Mouse (Mus musculus) forebrain, postnatal 0 days (tissue): ENCODE data around the gene Foxo3. TPM values are rescaled to one million over a fixed set of nuclear protein-coding genes. Genes with fewer than 3 reads are reported as not detected.

Experiments
- ATAC-seq: fragments of 200-750 bp; cut with Nextera tagmentation; 2 replicates; pipeline ENCODE4 v1.8.0; 2017; ENCODE audit warnings: mild to moderate bottlenecking, moderate library complexity
- DNase-seq: peaks from one replicate; pipeline ENCODE4 v3.0.0-alpha.2; 2015
- H3K27ac ChIP-seq: fragments of 300-500 bp; sonication (generic); 2 replicates; pipeline ENCODE4 v1.5.1; 2014; ENCODE audit warnings: low read depth, mild to moderate bottlenecking, antibody characterized with exemption, low read length, moderate library complexity, mixed read lengths
- H3K27me3 ChIP-seq: fragments of 300-500 bp; sonication (generic); 2 replicates; pipeline ENCODE4 v1.6.1; 2014; ENCODE audit warnings: mild to moderate bottlenecking, low read length, mixed read lengths; ENCODE audit not compliant: insufficient read depth
- H3K36me3 ChIP-seq: fragments of 300-500 bp; sonication (generic); 2 replicates; pipeline ENCODE4 v1.6.1; 2014; ENCODE audit warnings: mild to moderate bottlenecking, moderate library complexity; ENCODE audit not compliant: insufficient read depth
- H3K4me1 ChIP-seq: fragments of 300-500 bp; sonication (generic); 2 replicates; pipeline ENCODE4 v1.6.1; 2014; ENCODE audit warnings: antibody characterized with exemption; ENCODE audit not compliant: insufficient read depth
- H3K4me2 ChIP-seq: fragments of 300-500 bp; sonication (generic); 2 replicates; pipeline ENCODE4 v1.6.1; 2014; ENCODE audit warnings: low read depth, mild to moderate bottlenecking, moderate library complexity
- H3K4me3 ChIP-seq: fragments of 300-500 bp; sonication (generic); 2 replicates; pipeline ENCODE4 v1.5.1; 2014; ENCODE audit warnings: low read depth, low read length, mixed read lengths
- H3K9ac ChIP-seq: fragments of 300-500 bp; sonication (generic); 2 replicates; pipeline ENCODE4 v1.6.1; 2014; ENCODE audit warnings: mild to moderate bottlenecking
- H3K9me3 ChIP-seq: fragments of 300-500 bp; sonication (generic); 2 replicates; pipeline ENCODE4 v1.6.1; 2016; ENCODE audit warnings: low read length
- CTCF ChIP-seq: sonication (generic); IDR thresholded peaks from 2 replicates; pipeline ENCODE4 v1.5.1; 2016; ENCODE audit warnings: antibody characterized with exemption, control low read depth, low read depth
- WGBS: fragments of 180-500 bp; shearing (Covaris S2); extraction: QIAGEN DNeasy Blood & Tissue Kit; methylation state at CpG from one replicate; pipeline ENCODE4 v1.1.7; 2014; 5-methylcytosine and 5-hydroxymethylcytosine counted together
- polyA plus RNA-seq: library from polyadenylated mRNA; unstranded; fragments of >200 nt; fragmentation: Nextera tagmentation; extraction: Ambion mirVana; gene quantifications from 2 replicates; pipeline ENCODE4 v1.2.1, GENCODE M21; 2015
- total RNA-seq: library from RNA; depleted of rRNA; stranded (reverse); fragments of >200 nt; gene quantifications from 2 replicates; pipeline ENCODE4 v1.2.3, GENCODE M21; 2014

Foxo3 gene
- total and polyA plus RNA-seq, 2 experiments from 2014 or later = 6.5 to 29.1 TPM

GRCm38 (mm10) chr10:42231847-42232246 lies 44.7 kb downstream of the Foxo3 start:
- Histone ChIP-seq H3K4me2 (no peak overlapping the region), H3K4me1 (peaks cover 5% of the 10 kb centered on the region; the same call in 1 of the 2 replicates), H3K36me3 (no peaks in the 10 kb centered on the region), H3K4me3 (no peak overlapping the region), H3K27me3 (no peaks in the 10 kb centered on the region), H3K9me3 (no peaks in the 10 kb centered on the region), H3K27ac (no peak overlapping the region), H3K9ac (no peak overlapping the region)
- no peak for TF ChIP-seq CTCF
- DNase-seq (no peak), ATAC-seq (no peak)
- 73% methylated on average over 8 of the region's 8 CpGs for WGBS

GRCm38 (mm10) chr10:42231100-42231541 lies 45.4 kb downstream of the Foxo3 start:
- Histone ChIP-seq H3K4me1 (peaks cover 5% of the 10 kb centered on the region; the same call in 1 of the 2 replicates), H3K9me3 (no peaks in the 10 kb centered on the region), H3K27ac (no peak overlapping the region), H3K4me3 (no peak overlapping the region), H3K4me2 (no peak overlapping the region), H3K27me3 (no peaks in the 10 kb centered on the region), H3K9ac (no peak overlapping the region), H3K36me3 (no peaks in the 10 kb centered on the region)
- WGBS = 82% methylated on average over 3 of the region's 3 CpGs
- TF ChIP-seq CTCF = no peak
- no peak for ATAC-seq
- DNase-seq = no peak

- Histone ChIP-seq H3K9ac (no peak overlapping the region), H3K27ac (no peak overlapping the region), H3K36me3 (no peaks in the 10 kb centered on the region), H3K4me3 (no peak overlapping the region), H3K27me3 (no peaks in the 10 kb centered on the region), H3K4me1 (peaks cover 5% of the 10 kb centered on the region; the same call in 1 of the 2 replicates), H3K4me2 (no peak overlapping the region), H3K9me3 (no peaks in the 10 kb centered on the region)
- no peak for TF ChIP-seq CTCF
- ATAC-seq = no peak
- no peak for DNase-seq
- 95% methylated on average over 5 of the region's 5 CpGs for WGBS
Measured at GRCm38 (mm10) chr10:42230471-42231099, 46.0 kb downstream of the Foxo3 start.

GRCm38 (mm10) chr10:42227751-42228241 lies 48.8 kb downstream of the Foxo3 start:
- TF ChIP-seq CTCF = no peak
- Histone ChIP-seq H3K9me3 (no peaks in the 10 kb centered on the region), H3K27ac (no peak overlapping the region), H3K27me3 (no peaks in the 10 kb centered on the region), H3K4me2 (no peak overlapping the region), H3K9ac (no peak overlapping the region), H3K4me1 (peaks cover under 1% of the 10 kb centered on the region; the same call in 1 of the 2 replicates), H3K4me3 (no peak overlapping the region), H3K36me3 (no peaks in the 10 kb centered on the region)
- ATAC-seq = no peak
- no peak for DNase-seq
- 46% methylated on average over 4 of the region's 4 CpGs for WGBS

- Histone ChIP-seq H3K27me3 (no peaks in the 10 kb centered on the region), H3K36me3 (no peaks in the 10 kb centered on the region), H3K9me3 (no peaks in the 10 kb centered on the region), H3K4me3 (no peak overlapping the region), H3K27ac (no peak overlapping the region), H3K9ac (no peak overlapping the region), H3K4me1 (peaks cover 3% of the 10 kb centered on the region; the same call in 1 of the 2 replicates), H3K4me2 (no peak overlapping the region)
- TF ChIP-seq CTCF = no peak
- WGBS = 96% methylated on average over 15 of the region's 15 CpGs
- ATAC-seq (no peak), DNase-seq (no peak)
Measured at GRCm38 (mm10) chr10:42226176-42226575, 50.4 kb downstream of the Foxo3 start.

GRCm38 (mm10) chr10:42225184-42225935 lies 51.2 kb downstream of the Foxo3 start:
- ATAC-seq (no peak), DNase-seq (no peak)
- H3K9ac ChIP-seq = no peak overlapping the region
- H3K4me3 ChIP-seq = no peak overlapping the region
- H3K27ac ChIP-seq = no peak overlapping the region
- WGBS = 82% methylated on average over 18 of the region's 18 CpGs
- no peak for TF ChIP-seq CTCF
- H3K36me3 ChIP-seq = no peaks in the 10 kb centered on the region
- H3K4me2 ChIP-seq = no peak overlapping the region
- no peaks in the 10 kb centered on the region for H3K27me3 ChIP-seq
- no peaks in the 10 kb centered on the region for H3K9me3 ChIP-seq
- H3K4me1 ChIP-seq = 0 out of 2 replicates have a peak, but pooled peaks cover 4% of the 10 kb centered on the region

- WGBS = 63% methylated on average over 11 of the region's 11 CpGs
- no peaks in the 10 kb centered on the region for H3K36me3 ChIP-seq
- no peak for DNase-seq
- no peak for ATAC-seq
- H3K27ac ChIP-seq = no peak overlapping the region
- H3K4me2 ChIP-seq = no peak overlapping the region
- no peaks in the 10 kb centered on the region for H3K27me3 ChIP-seq
- H3K9me3 ChIP-seq = no peaks in the 10 kb centered on the region
- no peak overlapping the region for H3K9ac ChIP-seq
- no peak overlapping the region for H3K4me3 ChIP-seq
- H3K4me1 ChIP-seq = 0 out of 2 replicates have a peak, but pooled peaks cover 4% of the 10 kb centered on the region
- TF ChIP-seq CTCF = no peak
Measured at GRCm38 (mm10) chr10:42221996-42222395, 54.6 kb downstream of the Foxo3 start.
